Mouse (Mus musculus) embryo, embryonic 11.5 days (tissue): ENCODE data around the gene Uck1.

Experiments used
- DNase-seq: peaks from one replicate; pipeline ENCODE4 v3.0.0-alpha.2; 2012; ENCODE audit warnings: low read depth, low spot score

Uck1 gene

DNA sequence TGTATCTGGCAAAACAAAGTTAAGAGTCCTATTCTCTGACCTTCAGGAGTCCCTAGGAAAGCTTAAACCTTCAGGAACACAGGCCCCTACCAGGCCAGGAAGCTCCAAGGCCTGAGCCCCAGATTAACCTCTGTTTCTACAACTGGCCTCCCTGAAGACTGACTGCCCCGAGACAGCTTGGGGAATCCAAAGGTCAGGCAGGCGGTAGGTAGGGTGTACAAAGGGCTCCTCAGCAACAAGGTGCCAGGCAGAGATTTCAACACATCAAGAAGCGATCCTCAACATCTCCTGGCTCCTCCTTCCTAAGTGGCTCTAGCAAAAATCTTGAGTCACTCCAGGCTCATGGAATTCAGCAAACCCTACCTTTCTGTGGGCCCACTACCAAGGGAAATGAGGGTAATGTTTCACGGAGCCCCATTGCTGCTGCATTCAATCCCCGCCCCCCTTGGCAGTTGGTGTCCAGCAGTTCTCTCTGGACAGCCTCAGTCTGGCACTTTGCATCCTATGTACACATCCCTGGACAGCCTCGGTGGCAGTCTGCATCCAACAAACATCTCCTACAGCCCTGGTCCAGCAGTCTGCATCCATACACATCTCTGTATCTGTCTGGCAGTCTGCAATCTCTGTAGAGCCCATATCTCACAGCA, 949 bp downstream of the Uck1 start:
- no peak for DNase-seq

DNA sequence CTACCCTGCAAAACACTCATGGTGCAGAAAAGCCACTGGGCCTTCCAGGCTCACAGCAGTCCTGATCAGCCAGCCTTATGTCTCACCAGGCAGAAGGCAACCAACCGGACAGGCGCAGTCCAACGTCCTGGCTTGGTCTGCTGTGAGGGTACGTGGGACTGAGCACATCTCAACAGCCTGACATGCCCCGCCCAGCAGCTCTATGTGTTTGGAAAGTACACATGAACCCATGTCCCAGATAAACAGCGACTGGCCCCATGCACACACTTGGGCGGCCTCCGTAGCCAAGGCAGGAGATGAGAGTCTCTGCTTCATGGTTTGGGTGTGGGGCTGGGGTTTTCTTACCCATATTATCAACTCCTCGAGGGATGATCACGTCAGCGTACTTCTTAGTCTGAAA, 3.7 kb downstream of the Uck1 start:
- no peak for DNase-seq

DNA sequence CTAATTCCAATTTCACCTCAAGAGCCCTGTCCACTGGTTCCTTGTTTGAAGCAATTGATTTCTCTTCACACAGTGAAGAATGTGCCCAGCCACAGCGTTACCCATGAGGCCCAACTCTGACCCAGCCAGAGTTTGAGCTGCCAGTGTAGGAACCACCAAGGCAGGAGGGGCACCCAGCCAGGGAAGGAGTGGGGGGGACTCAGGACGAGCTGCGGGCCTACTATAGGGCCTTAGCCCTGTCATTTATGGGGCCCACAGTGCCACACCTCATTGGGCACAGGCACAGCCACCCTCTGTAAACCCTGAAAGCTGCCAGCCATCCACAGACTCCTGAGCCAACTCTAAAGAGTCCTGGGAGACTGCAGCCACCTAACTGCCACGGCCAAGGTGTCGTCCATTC, 5.4 kb downstream of the Uck1 start:
- no peak for DNase-seq

DNA sequence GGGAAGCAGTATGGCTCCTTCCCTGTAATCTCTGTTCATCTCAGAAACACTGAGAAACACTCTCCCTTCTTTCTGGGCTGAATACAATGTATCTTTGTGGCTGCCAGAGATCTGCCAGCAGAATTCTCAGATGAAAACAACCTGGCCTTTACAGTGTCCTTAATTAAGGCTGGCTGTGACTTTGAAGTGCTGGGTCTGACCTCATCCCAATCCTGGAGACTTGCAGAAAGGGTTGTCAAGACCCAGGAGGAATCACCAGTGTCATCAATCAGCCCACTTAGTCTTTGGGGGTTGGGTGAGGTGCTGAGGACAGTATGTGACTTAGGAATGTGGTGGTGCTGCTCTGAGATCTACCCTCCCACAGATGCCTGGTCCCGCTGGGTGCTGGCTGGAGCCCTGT, 6.6 kb downstream of the Uck1 start:
- DNase-seq = no peak

DNA sequence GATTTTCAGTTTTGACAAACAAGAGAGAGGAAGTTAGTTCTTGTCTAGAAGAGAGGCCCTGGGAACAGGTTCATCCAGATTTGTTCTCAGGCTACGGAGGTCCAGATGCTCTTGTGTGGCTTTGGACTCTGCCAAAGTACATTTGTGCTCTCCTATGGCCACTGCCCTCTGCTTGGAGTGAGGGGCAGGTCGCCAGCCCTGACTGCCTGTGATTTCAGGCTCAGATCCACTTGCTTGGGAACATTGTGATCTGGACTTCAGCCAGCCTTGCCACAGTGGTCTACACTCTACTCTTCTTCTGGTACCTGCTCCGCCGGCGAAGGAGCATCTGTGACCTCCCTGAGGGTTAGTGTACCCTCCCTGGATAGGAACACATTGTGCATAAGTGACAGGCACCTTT, 7.3 kb downstream of the Uck1 start:
- no peak for DNase-seq

DNA sequence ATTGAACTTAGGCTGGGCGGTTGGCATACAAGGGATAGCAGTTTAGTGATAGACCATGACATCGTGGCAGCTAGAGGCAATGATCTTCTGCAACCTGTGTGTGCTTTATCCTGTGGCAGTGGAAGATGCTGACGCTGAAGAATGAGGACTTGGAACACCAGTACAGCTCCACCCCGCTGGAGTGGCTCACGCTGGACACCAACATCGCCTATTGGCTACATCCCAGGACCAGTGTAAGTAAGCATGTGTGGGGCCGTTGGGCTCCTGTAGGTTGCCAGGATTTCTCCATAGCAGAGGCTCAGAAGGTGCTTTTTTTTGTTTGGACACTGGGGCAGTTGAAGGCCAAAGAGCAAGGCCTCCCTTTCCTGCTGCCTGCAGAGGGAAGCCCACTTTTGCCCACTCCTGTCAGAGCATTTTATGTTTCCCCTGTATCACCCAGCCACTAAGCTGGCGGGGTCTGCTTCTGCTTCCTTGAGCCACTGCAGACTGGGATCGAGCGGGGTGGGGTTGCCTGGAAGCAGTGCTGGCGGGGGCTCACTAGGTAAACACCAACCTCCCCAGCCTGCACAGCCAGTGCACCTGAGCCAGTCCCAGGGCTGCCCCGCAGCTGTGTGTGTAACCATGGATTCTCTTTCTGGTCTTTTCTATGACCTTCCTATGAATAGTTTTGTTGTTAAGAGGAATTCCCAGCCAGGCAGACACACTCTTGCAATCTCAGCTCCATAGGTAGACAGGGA, 8.0 kb downstream of the Uck1 start:
- DNase-seq = no peak

DNA sequence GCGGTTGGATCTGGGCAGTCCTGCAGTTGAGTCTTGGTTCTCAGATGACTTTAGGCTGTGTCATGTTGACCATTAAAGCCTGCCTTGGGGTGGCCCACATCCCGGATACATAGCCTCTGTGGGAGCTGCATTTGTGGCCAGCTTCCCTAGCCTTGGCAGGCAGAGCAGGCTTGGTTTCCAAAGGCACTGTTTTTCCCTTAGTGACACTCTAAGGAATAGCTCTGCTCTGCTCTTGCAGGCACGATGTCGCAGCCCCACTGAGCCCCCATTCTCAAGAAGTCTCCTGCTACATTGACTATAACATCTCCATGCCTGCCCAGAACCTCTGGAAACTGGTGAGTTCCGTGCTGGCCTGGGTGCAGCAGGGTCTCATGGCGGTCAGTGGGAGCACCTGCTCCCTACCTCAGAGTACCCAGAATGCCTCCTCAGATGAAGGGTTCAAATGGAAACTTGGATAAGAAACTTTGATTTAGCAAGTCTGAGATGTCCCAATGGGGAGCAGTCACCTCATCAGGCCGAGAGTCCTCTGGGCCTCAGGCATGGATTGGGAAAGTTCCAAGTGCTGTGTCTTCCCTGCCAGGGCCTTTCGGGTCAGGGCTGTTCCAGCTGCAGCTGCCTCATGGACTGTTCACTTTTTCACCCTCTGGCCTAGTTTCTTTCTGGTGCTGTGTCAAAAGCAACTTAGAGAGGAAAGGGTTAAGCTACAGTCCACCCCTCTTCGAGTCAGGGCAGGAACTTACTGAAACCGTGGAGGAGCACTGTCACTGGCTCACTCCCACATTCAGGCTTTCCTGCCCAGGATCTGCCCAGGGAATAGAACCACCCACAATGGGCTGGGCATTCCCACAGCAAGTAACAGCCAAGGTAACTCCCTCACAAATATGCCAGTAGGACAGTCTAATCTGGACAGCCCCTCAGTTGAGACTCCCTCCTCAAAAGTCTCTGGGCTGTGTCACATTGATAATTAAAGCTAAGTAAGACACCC, 11.3 kb downstream of the Uck1 start:
- no peak for DNase-seq

DNA sequence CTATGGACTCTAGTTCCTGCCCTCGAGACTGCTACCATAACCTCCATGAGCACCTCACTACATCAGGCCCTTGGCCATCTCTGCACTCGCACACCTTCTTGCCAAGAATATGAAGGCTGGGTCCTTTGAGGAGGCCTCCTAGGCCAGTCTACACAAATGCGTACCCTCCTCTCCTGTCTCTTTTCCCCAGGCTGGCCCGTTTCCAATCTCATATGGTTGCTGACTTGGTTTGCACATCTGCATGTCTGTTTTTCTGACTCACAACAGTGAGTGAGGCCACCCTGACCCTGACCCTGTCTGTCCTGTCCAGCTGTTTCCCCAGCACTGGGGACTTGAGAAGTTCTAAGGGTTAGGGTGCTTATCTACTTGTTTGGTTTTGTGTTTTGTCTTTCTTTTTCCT, 13.2 kb downstream of the Uck1 start:
- no peak for DNase-seq

DNA sequence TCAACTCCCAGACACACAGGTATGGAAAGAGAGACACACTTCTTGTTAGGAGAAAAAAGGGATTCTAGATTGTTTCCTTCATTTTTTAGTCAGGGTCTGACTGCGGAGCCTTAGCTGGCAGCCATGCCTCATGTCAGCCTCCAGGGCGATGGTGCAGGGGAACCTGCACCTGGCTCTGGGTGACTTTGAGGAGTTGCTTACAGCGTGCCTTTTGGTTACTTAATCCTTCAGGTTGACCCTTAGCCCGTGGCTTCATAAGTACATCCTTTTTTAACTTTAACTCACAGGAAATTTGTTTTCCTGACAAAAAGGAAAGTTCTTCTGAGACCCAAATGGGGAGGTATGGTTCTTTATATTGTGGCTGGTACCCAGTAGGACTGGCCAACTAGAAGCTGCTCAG, 17.0 kb downstream of the Uck1 start:
- DNase-seq = no peak

DNA sequence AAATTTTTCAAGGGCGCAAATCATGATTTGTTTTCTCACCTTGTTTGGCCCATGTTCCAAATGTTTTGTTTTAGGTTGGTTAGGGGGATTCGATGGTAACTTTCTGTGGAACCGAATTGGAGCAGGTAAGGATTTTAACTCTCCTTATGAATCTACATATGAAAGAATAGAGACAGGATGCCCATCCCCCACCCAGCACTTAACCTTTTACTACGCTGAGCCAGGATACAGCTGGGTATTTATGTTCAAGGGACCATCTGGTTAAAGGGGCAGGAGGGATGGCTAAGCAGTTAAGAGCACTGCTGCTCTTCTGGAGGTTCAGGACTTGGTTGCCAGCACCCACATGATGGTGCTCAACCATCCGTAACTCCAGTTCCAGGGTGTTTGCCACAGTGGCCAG, 19.4 kb downstream of the Uck1 start:
- DNase-seq = no peak

DNA sequence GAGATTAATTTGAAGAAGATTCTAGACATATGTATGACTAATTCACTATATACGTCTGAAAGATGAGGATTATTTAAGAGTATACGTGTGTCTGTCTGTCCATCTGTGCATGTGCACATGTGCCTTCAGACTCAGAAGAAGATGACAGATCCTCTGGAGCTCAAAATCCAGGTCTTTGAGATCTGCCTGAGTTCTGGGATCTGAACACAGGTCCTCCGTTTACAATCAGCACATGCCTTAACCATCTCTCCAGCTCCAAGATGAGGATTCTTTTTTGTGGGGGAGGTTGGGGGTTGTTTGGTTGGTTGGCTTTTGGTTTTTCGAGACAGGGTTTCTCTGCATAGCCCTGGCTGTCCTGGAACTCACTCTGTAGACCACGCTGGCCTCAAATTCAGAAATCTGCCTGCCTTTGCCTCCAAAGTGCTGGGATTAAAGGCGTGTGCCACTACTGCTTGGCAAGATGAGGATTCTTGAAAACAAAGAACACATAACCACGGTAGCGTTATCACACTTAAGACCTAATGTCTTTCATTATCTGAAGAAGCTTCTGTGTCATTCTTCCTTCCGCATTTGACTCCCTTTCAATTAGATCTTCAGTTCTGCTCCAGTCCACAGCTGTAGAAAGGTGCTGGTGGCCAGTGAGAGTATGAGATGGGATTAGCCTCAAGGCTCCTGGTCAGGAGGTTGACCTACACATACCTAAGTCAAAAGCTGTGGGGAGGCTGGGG, 21.1 kb downstream of the Uck1 start:
- no peak for DNase-seq

DNA sequence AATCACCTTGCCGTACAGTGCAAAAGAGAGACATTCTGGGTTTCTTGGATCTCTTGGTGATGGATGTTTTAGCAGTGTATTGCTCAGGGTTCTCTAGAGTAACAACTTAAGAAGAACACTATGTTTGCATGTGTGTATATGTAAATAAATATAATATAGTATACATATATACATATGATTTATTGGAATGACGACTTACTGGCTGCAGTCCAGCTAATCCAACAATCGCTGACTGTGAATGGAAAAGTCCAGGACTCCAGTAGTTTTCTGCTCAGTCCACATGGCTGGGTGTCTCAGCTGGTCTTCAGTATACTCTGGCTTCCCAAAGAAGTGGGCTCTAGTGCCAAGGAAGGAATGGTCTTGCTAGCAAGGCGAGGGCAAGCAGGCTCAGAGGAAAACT, 22.4 kb downstream of the Uck1 start:
- no peak for DNase-seq

DNA sequence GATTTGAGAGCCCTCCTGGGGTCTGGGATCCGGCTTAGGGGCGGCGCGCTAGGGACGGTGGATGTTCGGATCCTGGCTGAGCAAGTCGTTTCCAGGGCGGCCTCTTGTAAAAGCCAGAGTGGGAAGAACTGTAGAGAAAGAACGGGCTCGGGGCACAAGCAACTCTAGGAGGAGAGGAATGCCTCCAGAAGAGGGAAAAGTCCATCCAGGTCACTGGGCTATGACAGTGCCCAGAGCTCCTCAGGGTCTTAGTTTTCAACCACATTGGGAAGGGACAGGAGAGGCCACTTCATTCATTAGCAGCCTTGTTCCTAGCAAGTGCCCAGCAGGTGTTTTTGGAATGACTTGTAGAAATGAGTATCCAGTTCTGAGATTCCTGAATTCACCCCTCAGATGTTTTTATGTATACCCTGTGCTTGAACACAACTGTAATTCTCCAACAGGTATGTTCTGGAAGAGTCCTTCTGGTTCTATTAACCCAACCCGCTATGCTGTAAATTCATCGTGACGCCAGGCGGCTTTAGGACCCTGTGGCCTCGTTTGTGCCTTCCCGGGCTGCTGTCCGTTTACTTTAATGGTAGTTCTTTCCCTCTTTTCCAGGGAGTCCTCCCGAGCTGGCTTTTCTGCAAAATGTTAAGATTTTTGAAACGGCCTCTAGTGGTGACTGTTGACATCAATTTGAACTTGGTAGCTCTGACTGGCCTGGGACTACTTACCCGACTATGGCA, 23.0 kb downstream of the Uck1 start:
- DNase-seq = peak; percentile 39

DNA sequence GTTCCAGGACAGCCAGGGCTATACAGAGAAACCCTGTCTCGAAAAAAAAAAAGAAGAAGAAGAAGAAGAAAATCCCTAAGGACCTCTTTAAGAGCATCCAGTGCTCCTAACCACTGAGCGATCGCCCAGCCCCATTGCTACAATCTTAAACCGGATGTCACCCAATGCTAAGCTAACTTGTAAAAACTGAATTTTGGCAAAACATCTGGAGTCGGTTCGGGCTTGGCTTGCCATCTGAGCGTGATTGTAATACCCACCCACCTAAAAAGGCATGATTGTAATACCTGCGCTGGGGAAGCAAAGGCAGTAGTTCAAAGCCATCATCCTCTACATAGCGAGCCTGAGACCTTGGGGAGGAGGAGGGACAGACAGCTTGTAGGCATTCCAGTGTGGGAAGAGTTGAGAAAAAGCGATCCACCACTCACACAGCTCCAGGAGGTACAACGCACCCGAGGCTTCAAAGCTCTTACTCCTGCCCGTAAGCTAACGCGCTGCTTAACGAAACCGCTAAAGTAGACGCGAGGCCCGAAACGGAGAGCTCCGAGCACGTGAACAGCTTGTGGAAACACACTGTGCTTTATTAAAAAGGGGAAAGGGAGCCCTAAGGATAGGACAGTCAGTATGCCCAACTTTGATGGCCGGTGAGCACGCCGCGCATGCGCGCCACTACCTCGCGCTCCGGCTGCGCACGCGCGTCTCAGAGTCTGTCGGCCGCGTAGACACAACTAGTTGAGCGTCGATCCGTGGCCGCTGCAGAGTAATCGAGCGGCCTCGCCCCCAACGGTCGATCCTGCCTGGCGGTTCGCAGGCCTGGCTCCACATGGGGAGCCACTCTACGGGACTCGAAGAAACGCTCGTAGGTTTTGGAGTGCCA, 23.8 kb downstream of the Uck1 start, which contains the start of gene Pomt1:
Gene Pomt1, plus strand, starts transcription at position 705 of the 874 bp plus-strand sequence.
- peak; percentile 95 for DNase-seq

DNA sequence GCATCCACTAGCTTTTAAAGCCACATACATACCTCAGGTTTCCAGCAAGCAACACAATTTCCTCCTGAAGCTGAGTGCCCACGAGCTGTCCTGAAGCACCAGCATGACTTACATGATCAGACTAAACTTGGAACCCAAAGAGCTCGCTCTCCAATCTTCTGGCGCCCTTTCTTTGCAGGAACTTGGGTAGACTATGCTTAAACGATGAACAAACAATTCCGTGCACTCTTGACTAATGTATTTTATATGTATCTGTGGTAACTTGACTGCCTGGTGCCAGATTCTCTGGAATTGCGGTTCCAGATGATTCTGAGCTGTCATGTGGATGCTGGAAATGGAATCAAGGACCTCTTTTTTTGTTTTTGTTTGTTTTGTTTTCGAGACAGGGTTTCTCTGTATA, 24.5 kb downstream of the Uck1 start:
- DNase-seq = no peak

DNA sequence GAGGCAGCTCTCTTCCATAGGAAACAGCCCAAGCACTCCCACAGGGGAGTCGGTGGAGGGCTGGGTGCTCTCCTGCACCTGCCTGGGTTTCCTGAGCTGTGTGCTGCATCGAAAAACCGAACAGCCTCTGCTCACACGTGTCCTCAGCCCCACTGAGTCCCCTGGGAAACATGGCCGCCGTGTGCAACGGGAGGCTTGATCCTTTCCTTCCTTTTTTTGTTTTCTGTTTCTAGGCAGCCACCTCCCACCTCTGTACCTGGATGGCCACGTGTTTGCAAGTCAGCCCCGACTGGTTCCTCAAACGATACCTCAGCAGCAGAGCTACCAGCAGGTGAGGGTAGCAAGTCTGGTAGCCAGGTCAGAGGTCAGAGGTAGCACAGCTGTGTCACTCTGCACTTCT, 37.9 kb downstream of the Uck1 start:
- no peak for DNase-seq

DNA sequence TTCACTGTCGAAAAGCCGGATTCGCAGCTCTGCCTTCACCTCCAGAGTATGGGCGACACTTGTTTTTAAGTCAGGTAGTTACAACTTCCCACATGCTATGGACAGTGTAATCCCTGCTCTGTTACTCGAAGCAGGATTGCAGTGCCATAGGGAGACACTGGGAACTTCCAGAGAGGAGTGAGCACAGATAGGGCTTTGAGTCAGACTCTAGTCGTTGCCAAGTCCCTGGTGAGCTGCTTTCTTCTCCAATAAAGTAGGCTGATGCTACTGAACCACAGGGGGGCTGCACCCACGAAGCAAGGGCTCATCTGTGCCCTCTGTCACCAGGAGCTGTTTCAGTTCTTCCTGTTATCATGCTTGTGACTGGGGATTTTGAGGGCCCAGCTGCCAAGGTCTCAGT, 38.4 kb downstream of the Uck1 start:
- DNase-seq = no peak

DNA sequence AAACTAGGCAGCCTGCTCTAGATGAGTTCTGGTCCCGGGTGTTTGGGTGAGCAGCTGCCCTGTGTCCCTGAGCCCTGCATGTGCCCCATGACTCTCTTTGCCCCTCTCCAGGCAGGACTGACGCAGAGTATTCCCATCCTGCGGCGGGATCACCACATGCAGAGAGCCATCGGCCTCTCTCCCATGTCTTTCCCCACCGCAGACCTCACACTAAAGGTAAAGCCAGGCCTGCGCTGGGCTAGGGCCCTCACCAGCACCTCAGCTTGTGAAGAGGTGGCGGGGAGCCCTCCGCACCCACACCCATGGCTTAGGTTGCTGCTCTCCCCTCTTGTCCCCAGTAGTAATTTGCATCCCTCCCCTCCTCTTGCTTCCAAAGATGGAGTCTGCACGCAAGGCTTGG, 39.0 kb downstream of the Uck1 start:
- no peak for DNase-seq

DNA sequence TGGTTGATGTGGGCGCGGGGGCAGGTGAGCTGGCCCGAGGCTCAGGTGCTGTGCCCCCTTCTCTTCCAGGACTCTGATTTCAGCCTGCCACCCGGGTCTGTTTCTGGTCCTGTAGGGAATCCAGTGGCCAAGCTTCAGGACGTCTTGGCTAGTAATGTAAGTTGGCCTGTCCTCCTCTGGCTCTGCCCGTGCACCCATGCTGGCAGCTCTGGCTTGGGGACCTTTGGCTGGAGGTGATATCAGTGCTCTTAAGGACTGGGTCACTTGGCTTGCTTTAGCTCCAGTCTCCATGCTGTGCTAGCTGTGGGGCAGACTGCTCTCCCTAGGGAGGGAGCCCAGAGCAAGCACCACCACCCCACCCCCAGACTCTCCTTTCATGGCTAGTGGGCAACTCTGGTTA, 39.9 kb downstream of the Uck1 start:
- no peak for DNase-seq

DNA sequence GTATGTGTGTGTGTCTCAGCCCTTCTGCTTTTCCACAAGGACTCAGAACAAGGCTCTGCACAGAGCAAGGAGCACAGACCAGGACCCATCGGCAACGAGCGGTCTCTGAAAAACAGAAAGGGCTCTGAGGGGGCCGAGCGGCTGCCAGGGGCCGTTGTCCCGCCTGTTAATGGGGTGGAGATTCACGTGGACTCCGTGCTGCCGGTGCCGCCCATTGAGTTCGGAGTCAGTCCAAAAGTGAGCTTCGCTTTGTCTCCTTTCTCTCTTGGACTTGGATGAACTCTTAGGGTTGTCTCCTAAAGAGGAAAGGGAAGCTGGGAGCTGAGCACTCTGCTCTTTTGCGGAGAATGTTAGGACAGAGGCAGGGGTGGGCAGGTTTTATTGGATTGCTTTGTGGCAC, 40.5 kb downstream of the Uck1 start:
- no peak for DNase-seq
